Mouse (Mus musculus) gastrocnemius, adult 8-10 months (tissue): Measurements from ENCODE around the gene Chil3. TPM values are rescaled to one million over a fixed set of nuclear protein-coding genes. Genes with fewer than 3 reads are reported as not detected.
"Not testable (repeated sequence)": the region's sequence is repeated elsewhere in the genome, so short reads cannot be mapped to it uniquely, and the experiment has no call there.

Experiments
- DNase-seq, 2 experiments: peaks; one replicate each; pipeline ENCODE4 v3.0.0; 2022; ENCODE audit warnings: low spot score in 2 of 2
- total RNA-seq, 4 experiments: library from RNA; stranded (reverse); gene quantifications; 2 replicates each; pipeline ENCODE4 v1.2.4; 2022

Gene Chil3
- total RNA-seq = not detected

DNA sequence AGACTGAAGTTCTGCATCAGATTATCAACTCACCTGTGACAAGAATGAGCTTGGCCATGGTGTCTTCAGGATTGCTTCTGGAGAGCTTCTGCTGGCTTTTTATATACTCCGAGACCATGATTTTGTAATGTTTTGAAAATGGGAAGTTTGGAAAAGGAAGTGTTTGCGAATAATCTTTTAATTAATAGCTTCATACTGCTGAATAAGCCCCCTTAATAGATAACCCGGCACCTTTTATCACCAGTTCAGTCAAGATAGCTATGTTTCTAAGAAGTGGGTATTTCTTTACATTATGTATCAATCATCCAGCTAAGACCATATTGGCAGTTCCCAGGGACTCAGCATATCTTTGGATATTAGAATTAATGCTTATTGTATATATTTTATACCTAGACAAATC, at the start of gene Chil3:
Gene Chil3, minus strand, starts transcription at position 101 of the 400 bp plus-strand sequence.
- DNase-seq = no peak

DNA sequence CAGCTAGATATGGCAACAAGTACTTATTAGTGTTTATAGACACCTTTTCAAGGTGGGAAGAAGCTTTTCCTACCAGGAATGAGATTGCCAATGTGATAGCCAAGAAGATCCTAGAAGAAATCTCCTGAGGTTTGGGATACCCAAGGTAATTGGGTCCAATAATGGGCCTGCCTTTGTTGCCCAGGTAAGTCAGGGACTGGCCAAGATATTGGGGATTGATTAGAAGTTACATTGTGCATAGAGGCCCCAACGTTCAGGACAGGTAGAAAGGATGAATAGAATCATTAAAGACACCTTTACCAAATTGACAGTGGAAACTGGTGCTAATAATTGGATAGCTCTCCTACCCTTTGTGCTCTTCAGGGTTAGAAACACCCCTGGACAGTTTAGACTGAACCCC, 30.7 kb upstream of the Chil3 start:
- DNase-seq = not testable (repeated sequence)

DNA sequence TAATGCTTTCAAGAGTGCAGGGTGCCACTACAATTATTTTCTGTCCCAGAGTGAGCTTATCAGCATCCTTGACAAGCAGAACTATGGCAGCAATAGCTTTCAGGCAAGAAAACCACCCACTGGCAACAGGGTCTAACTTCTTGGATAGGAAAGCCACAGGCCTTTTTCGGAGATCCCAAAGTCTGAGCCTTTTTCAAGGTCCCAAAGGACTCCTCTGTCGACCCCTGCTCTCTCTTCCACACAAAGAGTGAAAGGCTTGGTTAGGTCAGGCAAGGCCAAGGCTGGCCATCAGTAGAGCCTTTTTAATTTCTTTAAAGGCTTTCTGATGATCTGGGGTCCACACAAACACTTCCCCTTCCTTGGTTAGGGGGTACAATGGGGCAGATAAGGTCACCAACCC, 29.9 kb upstream of the Chil3 start:
- DNase-seq = not testable (repeated sequence)

DNA sequence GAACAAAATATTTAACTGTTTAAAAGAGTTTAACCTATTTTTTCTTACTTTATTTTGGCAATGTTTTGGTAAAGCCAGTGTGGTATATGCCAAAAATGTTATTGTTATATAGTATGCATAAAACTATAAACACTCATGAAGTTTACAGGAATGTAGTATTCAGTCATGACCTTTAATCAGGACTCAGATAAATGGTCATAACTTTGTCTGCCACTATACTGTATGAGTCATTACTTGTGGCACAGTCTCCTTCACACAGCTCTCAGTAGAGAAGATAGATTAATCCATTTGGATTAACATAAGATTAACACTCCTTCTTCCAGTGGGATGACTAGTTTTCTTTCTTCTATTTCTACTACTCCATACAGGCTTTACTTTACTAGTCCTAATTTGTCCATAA, 28.9 kb upstream of the Chil3 start:
- DNase-seq = no peak

DNA sequence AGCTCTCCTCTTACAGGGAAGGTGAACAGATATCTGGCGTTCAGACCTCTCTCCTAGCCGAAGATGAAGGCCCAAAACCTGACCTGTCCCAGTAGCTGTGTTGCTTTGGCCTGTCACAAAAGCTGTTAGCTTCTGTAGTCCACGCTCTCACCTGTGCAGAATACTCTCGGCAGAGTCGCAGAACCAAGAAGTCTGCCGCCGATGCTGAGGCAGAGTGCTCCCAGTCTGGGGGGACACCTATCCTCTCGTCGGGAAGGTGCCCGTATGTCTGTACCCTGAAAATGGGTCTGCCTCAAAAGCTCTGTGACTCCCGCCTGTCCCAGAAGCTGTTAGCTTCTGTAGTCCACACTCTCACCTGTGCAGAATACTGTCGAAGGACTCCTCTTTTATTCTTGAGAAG, 28.1 kb upstream of the Chil3 start:
- no peak for DNase-seq

DNA sequence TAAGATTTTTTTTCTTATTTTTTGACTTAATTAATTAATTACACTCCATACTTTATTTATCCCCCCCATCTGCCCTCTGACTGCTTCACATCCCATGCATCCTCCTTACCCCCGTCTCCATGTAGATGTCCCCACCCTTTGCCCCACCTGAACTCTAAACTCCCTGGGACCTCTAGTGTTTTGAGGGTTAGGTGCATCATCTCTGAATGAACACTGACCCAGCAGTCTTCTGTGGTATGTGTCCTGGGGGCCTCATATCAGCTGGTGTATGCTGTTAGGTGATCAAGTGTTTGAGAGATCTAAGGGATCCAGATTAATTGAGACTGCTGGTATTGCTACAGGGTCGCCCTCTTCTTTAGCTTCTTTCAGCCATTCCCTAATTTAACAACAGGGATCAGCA, 20.6 kb upstream of the Chil3 start:
- DNase-seq = no peak

DNA sequence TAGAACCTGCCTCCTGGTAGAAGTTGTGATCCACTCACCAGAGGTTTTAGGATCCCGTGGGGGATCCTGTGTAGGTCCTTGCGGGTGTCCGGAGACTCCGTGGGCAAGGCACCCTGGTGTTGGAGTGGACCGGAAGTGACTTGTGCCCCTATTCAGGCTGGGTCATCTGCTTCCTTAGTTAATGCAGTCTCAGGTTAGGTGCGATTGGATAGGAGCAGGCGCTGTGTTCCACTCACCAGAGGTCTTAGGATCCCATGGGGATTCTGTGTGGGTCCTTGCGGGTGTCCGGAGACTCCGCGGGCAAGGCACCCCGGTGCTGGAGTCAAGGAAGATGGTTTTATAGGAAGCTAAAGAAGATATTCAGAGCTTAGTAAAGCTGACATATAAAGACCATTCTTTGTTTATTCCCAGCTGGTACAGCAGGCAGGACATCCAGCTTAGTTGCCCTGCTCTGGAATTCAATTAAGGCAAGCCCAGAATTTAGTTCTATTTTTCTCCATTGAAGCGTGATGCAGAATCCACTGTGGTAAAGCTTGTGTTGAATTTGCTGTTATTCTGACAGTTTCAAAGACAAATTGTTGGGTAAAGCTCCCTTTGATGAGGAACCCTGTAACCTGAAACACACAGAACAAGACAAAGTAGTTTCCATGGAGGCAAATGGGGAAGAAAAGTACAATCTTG, 10.3 kb upstream of the Chil3 start:
- no peak for DNase-seq

DNA sequence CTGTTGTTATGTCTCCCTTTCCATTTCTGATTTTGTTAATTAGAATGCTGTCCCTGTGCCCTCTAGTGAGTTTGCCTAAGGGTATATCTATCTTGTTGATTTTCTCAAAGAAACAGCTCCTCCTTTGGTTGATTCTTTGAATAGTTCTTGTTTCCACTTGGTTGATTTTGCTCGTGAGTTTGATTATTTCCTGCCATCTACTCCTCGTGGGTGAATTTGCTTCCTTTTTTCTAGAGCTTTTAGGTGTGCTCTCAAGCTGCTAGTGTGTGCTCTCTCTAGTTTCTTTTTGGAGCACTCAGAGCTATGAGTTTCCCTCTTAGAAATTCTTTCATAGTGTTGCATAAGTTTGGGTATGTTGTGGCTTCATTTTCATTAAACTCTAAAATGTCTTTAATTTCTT, 7.6 kb upstream of the Chil3 start:
- DNase-seq = not testable (repeated sequence)

DNA sequence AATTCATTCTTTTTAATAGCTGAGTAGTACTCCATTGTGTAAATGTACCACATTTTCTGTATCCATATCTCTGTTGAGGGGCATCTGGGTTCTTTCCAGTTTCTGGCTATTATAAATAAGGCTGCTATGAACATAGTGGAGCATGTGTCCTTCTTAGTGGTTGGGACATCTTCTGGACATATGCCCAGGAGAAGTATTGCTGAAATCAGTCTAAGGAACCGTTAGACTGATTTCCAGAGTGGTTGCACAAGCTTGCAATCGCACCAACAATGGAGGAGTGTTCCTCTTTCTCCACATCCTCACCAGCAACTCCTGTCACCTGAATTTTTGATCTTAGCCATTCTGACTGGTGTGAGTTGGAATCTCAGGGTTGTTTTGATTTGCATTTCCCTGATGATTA, 5.1 kb upstream of the Chil3 start:
- DNase-seq = not testable (repeated sequence)

DNA sequence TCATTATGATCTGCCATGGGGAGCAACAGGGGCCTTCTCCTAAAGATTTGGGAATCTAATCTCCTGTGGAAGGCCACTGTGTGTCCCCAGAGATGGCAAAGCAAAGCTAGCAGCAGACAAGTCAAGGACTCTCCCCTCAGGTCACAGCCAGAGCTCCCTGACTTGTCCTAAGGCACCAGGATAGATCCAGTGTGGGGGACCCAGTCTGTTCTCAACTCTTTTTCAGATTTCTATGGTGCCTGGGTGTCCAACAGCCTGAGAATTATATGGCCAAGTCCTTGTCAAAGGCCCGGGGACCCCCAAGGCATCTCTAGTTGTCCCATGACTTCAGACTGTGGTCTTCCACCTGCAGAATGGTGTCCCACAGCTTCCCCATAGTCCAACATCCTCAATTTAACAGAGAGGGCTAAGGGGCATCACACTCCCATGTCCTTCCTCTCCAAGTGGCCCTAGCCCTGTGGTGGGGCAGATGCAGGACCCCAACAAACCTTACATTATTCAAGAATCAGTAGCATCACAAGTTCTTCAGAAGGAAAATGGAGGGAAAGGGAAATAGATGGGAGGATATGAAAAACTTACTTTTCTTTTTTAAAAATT, 3.9 kb upstream of the Chil3 start:
- no peak for DNase-seq

DNA sequence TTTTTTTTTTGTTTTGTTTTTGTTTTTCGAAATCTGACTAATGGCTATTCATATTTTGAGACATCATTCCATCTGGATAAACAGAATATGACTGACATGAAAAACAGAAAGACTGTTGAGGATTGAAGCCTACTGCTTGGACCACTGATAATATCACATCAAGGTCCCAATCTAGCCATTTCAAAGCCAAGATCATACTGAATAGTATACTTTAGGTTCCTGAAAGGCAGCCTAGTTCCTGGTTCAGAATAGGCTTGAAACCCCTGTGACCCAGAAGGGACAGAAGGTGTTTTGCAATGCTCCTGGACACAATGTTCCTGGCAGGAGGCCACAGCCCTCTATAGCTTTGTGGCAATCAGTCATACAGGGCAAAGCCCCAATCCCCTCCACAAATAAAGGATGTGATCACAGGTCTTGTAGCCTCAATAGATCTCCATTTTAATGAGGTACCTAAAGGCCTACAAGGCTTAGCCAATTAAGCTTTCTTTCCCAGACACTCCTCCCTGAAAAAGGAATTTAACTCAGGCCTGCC, 3.2 kb upstream of the Chil3 start:
- no peak for DNase-seq

DNA sequence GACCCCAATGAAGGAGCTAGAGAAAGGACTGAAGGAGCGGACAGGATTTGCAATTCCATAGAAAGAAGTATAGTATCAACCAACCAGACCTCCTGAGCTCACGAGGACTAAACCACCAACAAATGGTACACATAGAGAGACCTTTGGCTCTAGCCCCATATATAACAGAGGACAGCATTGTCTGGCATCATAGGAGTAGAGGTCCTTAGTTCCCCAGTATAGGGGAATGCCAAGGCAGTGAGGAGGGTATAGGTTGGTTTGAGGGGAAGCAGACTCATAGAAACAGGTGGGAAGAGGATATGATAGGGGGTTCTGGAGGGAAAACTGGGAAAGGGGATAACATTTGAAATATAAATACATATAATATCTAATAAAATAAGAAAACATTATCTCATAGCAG, 13.0 kb downstream of the Chil3 start:
- no peak for DNase-seq

DNA sequence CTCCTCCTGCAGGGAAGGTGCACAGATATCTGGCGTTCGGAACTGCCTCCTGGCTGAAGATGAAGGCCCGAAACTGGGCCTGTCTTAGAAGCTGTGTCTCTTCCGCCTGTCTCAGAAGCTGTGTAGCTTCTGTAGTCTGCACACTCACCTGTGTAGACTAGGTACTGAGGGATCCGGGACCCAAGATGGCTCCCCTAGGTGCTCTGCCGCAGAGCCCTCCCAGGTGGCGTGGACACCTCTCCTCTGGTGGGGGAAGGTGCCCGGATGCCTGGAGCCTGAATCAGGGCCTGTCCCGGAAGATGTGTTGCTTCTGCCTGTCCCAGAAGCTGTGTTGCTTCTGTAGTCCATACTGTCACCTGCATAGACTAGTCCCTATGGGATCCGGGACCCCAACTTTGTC, 23.3 kb downstream of the Chil3 start:
- no peak for DNase-seq

DNA sequence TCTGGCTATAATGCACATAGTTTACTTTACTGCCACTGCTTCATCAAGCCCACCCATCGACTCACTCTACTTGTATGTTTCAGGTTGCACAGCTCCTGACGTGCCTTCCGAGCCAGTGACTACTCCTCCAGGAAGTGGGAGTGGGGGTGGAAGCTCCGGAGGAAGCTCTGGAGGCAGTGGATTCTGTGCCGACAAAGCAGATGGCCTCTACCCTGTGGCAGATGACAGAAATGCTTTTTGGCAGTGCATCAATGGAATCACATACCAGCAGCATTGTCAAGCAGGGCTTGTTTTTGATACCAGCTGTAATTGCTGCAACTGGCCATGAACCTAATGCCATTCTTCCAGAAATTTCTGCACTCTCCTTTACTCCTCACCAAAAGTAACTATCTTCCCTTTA, 35.7 kb downstream of the Chil3 start:
- no peak for DNase-seq

DNA sequence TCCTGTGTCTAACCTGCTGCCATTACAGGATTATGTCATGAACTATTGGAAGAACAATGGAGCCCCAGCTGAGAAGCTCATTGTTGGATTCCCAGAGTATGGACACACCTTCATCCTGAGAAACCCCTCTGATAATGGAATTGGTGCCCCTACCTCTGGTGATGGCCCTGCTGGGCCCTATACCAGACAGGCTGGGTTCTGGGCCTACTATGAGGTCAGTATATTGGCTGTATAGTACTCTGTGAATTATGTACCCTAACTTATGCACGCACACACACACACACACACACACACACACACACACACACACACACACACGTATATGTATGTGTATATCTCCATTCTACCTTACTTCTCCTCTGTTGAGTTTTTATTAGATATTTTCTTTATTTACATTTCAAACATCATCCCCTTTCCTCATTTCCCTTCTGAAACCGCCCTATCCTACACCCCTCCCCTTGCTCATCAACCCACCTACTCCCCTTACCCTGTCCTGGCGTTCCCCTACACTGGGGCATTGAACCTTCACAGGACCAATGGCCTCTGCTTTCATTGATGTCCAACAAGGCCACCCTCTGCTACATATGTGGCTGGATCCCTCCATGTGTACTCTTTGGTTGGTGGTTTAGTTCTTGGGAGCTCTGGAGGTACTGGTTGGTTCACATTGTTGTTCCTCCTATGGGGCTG, 38.4 kb downstream of the Chil3 start:
- DNase-seq = no peak

DNA sequence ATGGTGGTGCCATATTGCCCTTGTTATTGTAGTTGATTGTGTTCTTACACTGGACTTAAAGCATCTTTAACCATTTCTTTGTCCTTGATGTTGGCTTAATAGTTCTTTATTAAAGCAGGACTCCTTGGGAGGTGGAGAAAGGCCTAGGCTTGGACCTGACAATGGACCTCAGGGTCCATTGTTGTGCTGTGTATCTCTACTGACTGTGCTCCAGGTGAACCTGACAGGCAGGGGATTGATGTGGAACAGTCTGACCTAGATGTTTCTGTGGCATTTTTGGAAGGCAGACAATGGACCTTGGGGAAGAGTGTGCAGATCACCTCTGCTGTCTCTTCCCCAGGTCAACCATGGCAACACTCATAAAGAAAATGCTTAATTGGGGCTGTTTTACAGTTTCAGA, 40.4 kb downstream of the Chil3 start:
- DNase-seq = no peak

DNA sequence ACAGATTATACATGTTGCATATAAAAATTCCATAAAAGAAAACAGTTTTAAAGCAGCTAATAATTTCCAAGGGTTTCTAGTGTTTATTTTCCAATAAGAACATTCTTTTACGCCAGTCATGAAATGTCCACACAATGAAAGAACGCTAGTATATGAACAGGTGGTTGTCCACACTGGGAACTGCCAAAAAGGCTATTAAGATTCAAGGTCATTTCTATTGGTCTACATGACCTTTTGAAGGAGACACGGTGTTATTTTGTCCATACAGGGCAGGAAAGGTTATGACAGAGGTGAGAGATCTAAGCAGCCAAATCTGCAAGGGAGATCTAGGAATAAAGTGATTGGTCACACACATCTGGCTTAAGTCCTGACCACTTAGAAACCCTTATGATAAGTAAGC, 54.4 kb downstream of the Chil3 start, which contains the start of gene Chia1:
Gene Chia1, plus strand, starts transcription at position 301 of the 400 bp plus-strand sequence.
- no peak for DNase-seq

Other genes starting within 250 kb of the Chil3 start
- gene I830077J02Rik, start 234.9 kb downstream of the Chil3 start, total RNA-seq = under 1 TPM in 2 of 4 experiments, not detected in 2; 0.17 to 0.43 TPM
- gene Wdr77, start 208.2 kb downstream of the Chil3 start, total RNA-seq = 10 to 100 TPM; 30.4 to 36.9 (median 33.5) TPM
- gene Atp5f1, start 207.5 kb downstream of the Chil3 start, total RNA-seq = 100 to 1,000 TPM; 508 to 548 (median 541) TPM
- gene Ovgp1, start 193.9 kb downstream of the Chil3 start, total RNA-seq = 1 to 10 TPM in 1 of 4 experiments, under 1 TPM in 3; 0.48 to 1.3 (median 0.71) TPM
- under 1 TPM in 2 of 4 experiments, not detected in 2; 0.36 to 0.54 TPM for gene Pifo, start 152.9 kb downstream of the Chil3 start, total RNA-seq
- gene Chil5, start 134.8 kb downstream of the Chil3 start, total RNA-seq = not detected
- under 1 TPM; 0.21 to 0.79 (median 0.45) TPM for gene Chia1, start 54.3 kb downstream of the Chil3 start, total RNA-seq
- not detected for gene Chil4, start 51.9 kb upstream of the Chil3 start, total RNA-seq
- gene Chil6, start 238.6 kb upstream of the Chil3 start, total RNA-seq = not detected